8 mouse cellular contexts compared by ENCODE assay signal in genomic region chr6:89236892-89237646, GRCm38 (mm10).
DNase-seq lines count a peak whose midpoint lies in the region; ATAC-seq lines count a peak whose summit lies in the region.

No protein-coding gene starts in this region.

- no peak overlapping the region for H3K4me3 ChIP-seq in embryonic facial prominence, embryonic 11.5 days (ENCODE audit: low read depth, low read length)
- no peak overlapping the region for H3K4me3 ChIP-seq in embryonic facial prominence, embryonic 10.5 days
- H3K4me3 ChIP-seq in forebrain, embryonic 13.5 days = no peak overlapping the region
- H3K4me3 ChIP-seq in midbrain, embryonic 13.5 days (replicated peaks) = no peak overlapping the region
- H3K4me3 ChIP-seq in heart, embryonic 10.5 days = no peak overlapping the region
- H3K4me3 ChIP-seq in heart, embryonic 11.5 days (ENCODE audit: low read depth, low read length) = no peak overlapping the region

- no peaks in the 10 kb centered on the region for H3K36me3 ChIP-seq in embryonic facial prominence, embryonic 11.5 days (replicated peaks; ENCODE audit: control insufficient read depth, insufficient read depth, low read depth, low read length)
- no peaks in the 10 kb centered on the region for H3K36me3 ChIP-seq in embryonic facial prominence, embryonic 10.5 days (replicated peaks)
- H3K36me3 ChIP-seq in forebrain, embryonic 13.5 days (ENCODE audit: poor library complexity, severe bottlenecking) = no peaks in the 10 kb centered on the region
- no peaks in the 10 kb centered on the region for H3K36me3 ChIP-seq in midbrain, embryonic 13.5 days
- no peaks in the 10 kb centered on the region for H3K36me3 ChIP-seq in heart, embryonic 10.5 days
- no peaks in the 10 kb centered on the region for H3K36me3 ChIP-seq in heart, embryonic 11.5 days (ENCODE audit: control insufficient read depth, insufficient read depth, low read length)

- H3K27ac ChIP-seq in embryonic facial prominence, embryonic 11.5 days (replicated peaks; ENCODE audit: low read depth, low read length) = no peak overlapping the region
- H3K27ac ChIP-seq in embryonic facial prominence, embryonic 10.5 days (replicated peaks) = no peak overlapping the region
- H3K27ac ChIP-seq in forebrain, embryonic 13.5 days = peak overlapping the region; percentile 49; the same call in 1 of the 2 replicates
- H3K27ac ChIP-seq in midbrain, embryonic 13.5 days = peak overlapping the region; percentile 86
- H3K27ac ChIP-seq in heart, embryonic 10.5 days = no peak overlapping the region
- no peak overlapping the region for H3K27ac ChIP-seq in heart, embryonic 11.5 days (ENCODE audit: low read depth, low read length)

- DNase-seq in embryonic facial prominence, embryonic 11.5 days (ENCODE audit: low spot score) = no peak
- no peak for DNase-seq in embryonic facial prominence, embryonic 10.5 days (ENCODE audit: low spot score)
- DNase-seq in NIH3T3 (ENCODE audit: low read depth) = peak; percentile 66
- no peak for DNase-seq in kidney, postnatal 4 days
- no peak for DNase-seq in heart, embryonic 10.5 days (ENCODE audit: low spot score)

- H3K4me1 ChIP-seq in embryonic facial prominence, embryonic 11.5 days (ENCODE audit: control insufficient read depth, insufficient read depth, low read length) = no peaks in the 10 kb centered on the region
- H3K4me1 ChIP-seq in embryonic facial prominence, embryonic 10.5 days = peaks cover 38% of the 10 kb centered on the region
- peaks cover 47% of the 10 kb centered on the region for H3K4me1 ChIP-seq in forebrain, embryonic 13.5 days
- H3K4me1 ChIP-seq in midbrain, embryonic 13.5 days (replicated peaks) = peaks cover 63% of the 10 kb centered on the region
- H3K4me1 ChIP-seq in heart, embryonic 10.5 days = peaks cover 16% of the 10 kb centered on the region
- H3K4me1 ChIP-seq in heart, embryonic 11.5 days (ENCODE audit: control insufficient read depth, insufficient read depth, low read length) = peaks cover 4% of the 10 kb centered on the region; the same call in 1 of the 2 replicates

- H3K27me3 ChIP-seq in embryonic facial prominence, embryonic 11.5 days (ENCODE audit: control insufficient read depth, insufficient read depth, low read length) = no peaks in the 10 kb centered on the region
- H3K27me3 ChIP-seq in embryonic facial prominence, embryonic 10.5 days (replicated peaks; ENCODE audit: low read depth, poor library complexity, severe bottlenecking) = peaks cover 26% of the 10 kb centered on the region
- no peaks in the 10 kb centered on the region for H3K27me3 ChIP-seq in forebrain, embryonic 13.5 days
- no peaks in the 10 kb centered on the region for H3K27me3 ChIP-seq in midbrain, embryonic 13.5 days
- H3K27me3 ChIP-seq in heart, embryonic 10.5 days (ENCODE audit: insufficient read depth, poor library complexity, severe bottlenecking) = peaks cover 31% of the 10 kb centered on the region
- peaks cover 8% of the 10 kb centered on the region; the same call in 1 of the 2 replicates for H3K27me3 ChIP-seq in heart, embryonic 11.5 days (ENCODE audit: control insufficient read depth, insufficient read depth, low read length)

- ATAC-seq in embryonic facial prominence, embryonic 11.5 days (replicated peaks; ENCODE audit: insufficient number of reproducible peaks, low FRiP score, low TSS enrichment, low read depth) = 0 out of 2 replicates have a peak, but pooled peaks have one; percentile 8
- ATAC-seq in forebrain, embryonic 13.5 days = peak; percentile 50; the same call in 1 of the 2 replicates
- ATAC-seq in midbrain, embryonic 13.5 days = peak; percentile 57
- no peak for ATAC-seq in heart, embryonic 11.5 days (replicated peaks; ENCODE audit: insufficient number of reproducible peaks, low FRiP score, low TSS enrichment)

- 82% methylated on average over 10 of the region's 10 CpGs for WGBS in embryonic facial prominence, embryonic 11.5 days
- WGBS in embryonic facial prominence, embryonic 10.5 days = 83% methylated on average over 10 of the region's 10 CpGs
- 79% methylated on average over 10 of the region's 10 CpGs for WGBS in forebrain, embryonic 13.5 days
- 71% methylated on average over 10 of the region's 10 CpGs for WGBS in midbrain, embryonic 13.5 days
- WGBS in heart, embryonic 10.5 days = 74% methylated on average over 10 of the region's 10 CpGs
- 73% methylated on average over 10 of the region's 10 CpGs for WGBS in heart, embryonic 11.5 days (ENCODE audit: insufficient replicate concordance)

- no peak overlapping the region for H3K9ac ChIP-seq in embryonic facial prominence, embryonic 11.5 days (replicated peaks; ENCODE audit: low read length)
- no peak overlapping the region for H3K9ac ChIP-seq in forebrain, embryonic 13.5 days
- H3K9ac ChIP-seq in midbrain, embryonic 13.5 days (replicated peaks) = no peak overlapping the region
- no peak overlapping the region for H3K9ac ChIP-seq in heart, embryonic 11.5 days (ENCODE audit: low read depth, low read length)

- H3K4me2 ChIP-seq in embryonic facial prominence, embryonic 11.5 days (ENCODE audit: low read depth, low read length) = no peak overlapping the region
- no peak overlapping the region for H3K4me2 ChIP-seq in forebrain, embryonic 13.5 days
- H3K4me2 ChIP-seq in midbrain, embryonic 13.5 days (replicated peaks) = no peak overlapping the region
- no peak overlapping the region for H3K4me2 ChIP-seq in heart, embryonic 11.5 days

- H3K9me3 ChIP-seq in embryonic facial prominence, embryonic 11.5 days (replicated peaks; ENCODE audit: control insufficient read depth, low read length) = no peaks in the 10 kb centered on the region
- H3K9me3 ChIP-seq in embryonic facial prominence, embryonic 10.5 days = no peaks in the 10 kb centered on the region
- H3K9me3 ChIP-seq in forebrain, embryonic 13.5 days (replicated peaks) = no peaks in the 10 kb centered on the region
- H3K9me3 ChIP-seq in midbrain, embryonic 13.5 days = no peaks in the 10 kb centered on the region
- no peaks in the 10 kb centered on the region for H3K9me3 ChIP-seq in heart, embryonic 10.5 days
- no peaks in the 10 kb centered on the region for H3K9me3 ChIP-seq in heart, embryonic 11.5 days (replicated peaks; ENCODE audit: control insufficient read depth, low read length)

Comparison
In these comparisons a context has a peak if more than half of its experiments do, and no peak if none do; other contexts are left out.
1. H3K27ac ChIP-seq: peak in forebrain, embryonic 13.5 days (single experiment) and midbrain, embryonic 13.5 days (single experiment); none in embryonic facial prominence, embryonic 11.5 days (single experiment), embryonic facial prominence, embryonic 10.5 days (single experiment), heart, embryonic 10.5 days (single experiment) and heart, embryonic 11.5 days (single experiment).